Mouse (Mus musculus): ENCODE measurements around the gene Pi16. TPM values are rescaled to one million over a fixed set of nuclear protein-coding genes. Genes with fewer than 3 reads are reported as not detected.

Gene Pi16
- polyA plus RNA-seq, 3 experiments from 2014 or later, result 0.30 to 0.57 (median 0.53) TPM

- ATAC-seq, result no peak
These were observed 41.4 kb downstream of the Pi16 start for GRCm38 (mm10) chr17:29358928-29359327.

- no peak for ATAC-seq
These were observed 43.3 kb downstream of the Pi16 start, which contains the start of gene Fgd2 for GRCm38 (mm10) chr17:29360761-29361221. TSS of gene Fgd2 (plus strand) at chr17:29360914.

- no peak for ATAC-seq
These were observed 44.7 kb downstream of the Pi16 start for GRCm38 (mm10) chr17:29361982-29362691.

GRCm38 (mm10) chr17:29363109-29363508, 45.6 kb downstream of the Pi16 start:
- ATAC-seq, result no peak

GRCm38 (mm10) chr17:29365105-29365621, 47.7 kb downstream of the Pi16 start:
- ATAC-seq, result no peak

- ATAC-seq, result no peak
These were observed 51.2 kb downstream of the Pi16 start for GRCm38 (mm10) chr17:29368726-29369125.

GRCm38 (mm10) chr17:29370984-29371723, 53.7 kb downstream of the Pi16 start:
- peak; percentile 85 for ATAC-seq

- ATAC-seq, result no peak
These were observed 58.4 kb downstream of the Pi16 start for GRCm38 (mm10) chr17:29375871-29376270.

- no peak for ATAC-seq
These were observed 60.6 kb downstream of the Pi16 start for GRCm38 (mm10) chr17:29378056-29378455.

Other genes with a start within 250 kb of the Pi16 start
- 10 to 100 TPM in 1 of 3 experiments, 1 to 10 TPM in 2; 1.7 to 57.4 (median 2.5) TPM for gene Cdkn1a, start 226.7 kb upstream of the Pi16 start, polyA plus RNA-seq (2017; shearing (Covaris generic))
- not detected for gene Rab44, start 203.5 kb upstream of the Pi16 start, polyA plus RNA-seq (2017; shearing (Covaris generic))
- 1 to 10 TPM in 2 of 3 experiments, under 1 TPM in 1; 0.59 to 2.4 (median 1.7) TPM for gene Cpne5, start 79.5 kb upstream of the Pi16 start, polyA plus RNA-seq (2017; shearing (Covaris generic))
- gene Ppil1, start 53.5 kb upstream of the Pi16 start, polyA plus RNA-seq (2017; shearing (Covaris generic)), result 100 to 1,000 TPM in 1 of 3 experiments, 10 to 100 TPM in 2; 59.0 to 107 (median 62.4) TPM
- 100 to 1,000 TPM; 120 to 122 (median 120) TPM for gene BC004004, start 48.9 kb upstream of the Pi16 start, polyA plus RNA-seq (2017; shearing (Covaris generic))
- 10 to 100 TPM; 13.4 to 15.9 (median 13.4) TPM for gene Mtch1, start 30.3 kb downstream of the Pi16 start, polyA plus RNA-seq (2017; shearing (Covaris generic))
- 1 to 10 TPM in 2 of 3 experiments, not detected in 1; 1.5 to 3.3 TPM for gene Fgd2, start 43.2 kb downstream of the Pi16 start, polyA plus RNA-seq (2017; shearing (Covaris generic))
- 100 to 1,000 TPM; 255 to 344 (median 288) TPM for gene Pim1, start 173.1 kb downstream of the Pi16 start, polyA plus RNA-seq (2017; shearing (Covaris generic))
- gene Gm17657, start 232.0 kb downstream of the Pi16 start, polyA plus RNA-seq (2017; shearing (Covaris generic)), result under 1 TPM in 2 of 3 experiments, not detected in 1; 0.23 to 0.39 TPM
- gene Tbc1d22b, start 232.1 kb downstream of the Pi16 start, polyA plus RNA-seq (2017; shearing (Covaris generic)), result 10 to 100 TPM in 2 of 3 experiments, 1 to 10 TPM in 1; 9.0 to 11.5 (median 11.4) TPM
- 1 to 10 TPM in 2 of 3 experiments, not detected in 1; 1.1 to 1.3 TPM for gene Tmem217, start 234.7 kb downstream of the Pi16 start, polyA plus RNA-seq (2017; shearing (Covaris generic))